Mouse (Mus musculus) R1 (cell line): ENCODE data around the gene Xpo5.

Source experiments
- DNase-seq: peaks from one replicate; pipeline ENCODE4 v3.0.0-alpha.2; 2018; ENCODE audit warnings: low read depth, low spot score

Xpo5 gene

GRCm38 (mm10) chr17:46201151-46201550 lies 1.4 kb upstream of the Xpo5 start:
- no peak for DNase-seq

- peak; percentile 63 for DNase-seq
Observed at GRCm38 (mm10) chr17:46203078-46203477, 496 bp downstream of the Xpo5 start.

GRCm38 (mm10) chr17:46206676-46207075 lies 4.1 kb downstream of the Xpo5 start:
- DNase-seq = no peak

GRCm38 (mm10) chr17:46210550-46210949 lies 8.0 kb downstream of the Xpo5 start:
- DNase-seq = no peak

- DNase-seq = no peak
Observed at GRCm38 (mm10) chr17:46221601-46222000, 19.0 kb downstream of the Xpo5 start.

- DNase-seq = no peak
Observed at GRCm38 (mm10) chr17:46227576-46227975, 25.0 kb downstream of the Xpo5 start.

- no peak for DNase-seq
Observed at GRCm38 (mm10) chr17:46236067-46236466, 33.5 kb downstream of the Xpo5 start.

- no peak for DNase-seq
Observed at GRCm38 (mm10) chr17:46237079-46237478, 34.5 kb downstream of the Xpo5 start.

- no peak for DNase-seq
Observed at GRCm38 (mm10) chr17:46237480-46237879, 34.9 kb downstream of the Xpo5 start.

- DNase-seq = no peak
Observed at GRCm38 (mm10) chr17:46239516-46240114, 37.0 kb downstream of the Xpo5 start.

GRCm38 (mm10) chr17:46241471-46241870 lies 38.9 kb downstream of the Xpo5 start:
- no peak for DNase-seq

GRCm38 (mm10) chr17:46242274-46242673 lies 39.7 kb downstream of the Xpo5 start:
- no peak for DNase-seq

GRCm38 (mm10) chr17:46242993-46243392 lies 40.4 kb downstream of the Xpo5 start:
- no peak for DNase-seq

GRCm38 (mm10) chr17:46243624-46244023 lies 41.0 kb downstream of the Xpo5 start:
- no peak for DNase-seq

- DNase-seq = no peak
Observed at GRCm38 (mm10) chr17:46244579-46244978, 42.0 kb downstream of the Xpo5 start.

- DNase-seq = peak; percentile 95
Observed at GRCm38 (mm10) chr17:46247512-46248188, 45.1 kb downstream of the Xpo5 start, which contains the start of the genes Polr1c and Yipf3. Gene Polr1c, minus strand, starts transcription at chr17:46248054. Gene Yipf3, plus strand, starts transcription at chr17:46248080.

- DNase-seq = no peak
Observed at GRCm38 (mm10) chr17:46248189-46248522, 45.6 kb downstream of the Xpo5 start.

- no peak for DNase-seq
Observed at GRCm38 (mm10) chr17:46251174-46251573, 48.6 kb downstream of the Xpo5 start.

- DNase-seq = peak; percentile 78
Observed at GRCm38 (mm10) chr17:46252571-46253451, 50.2 kb downstream of the Xpo5 start.

GRCm38 (mm10) chr17:46253452-46254084 lies 51.0 kb downstream of the Xpo5 start, which contains the start of gene Lrrc73:
Gene Lrrc73, plus strand, starts transcription at chr17:46253531.
- DNase-seq = peak; percentile 89

- DNase-seq = no peak
Observed at GRCm38 (mm10) chr17:46254106-46254505, 51.5 kb downstream of the Xpo5 start.

GRCm38 (mm10) chr17:46255147-46255546 lies 52.6 kb downstream of the Xpo5 start:
- DNase-seq = no peak
